Mouse (Mus musculus): ENCODE measurements at regions not wholly inside any gene's neighbourhood (a gene's known extent, or its start where the extent isn't known, plus 50 kb on each side); places are given as distances from the start of the nearest gene placed in this dataset.
A peak's percentile ranks its signal among the peaks of the same experiment; 100 is the strongest.
"Not testable (repeated sequence)": the region's sequence is repeated elsewhere in the genome, so short reads cannot be mapped to it uniquely, and the experiment has no call there.

DNA sequence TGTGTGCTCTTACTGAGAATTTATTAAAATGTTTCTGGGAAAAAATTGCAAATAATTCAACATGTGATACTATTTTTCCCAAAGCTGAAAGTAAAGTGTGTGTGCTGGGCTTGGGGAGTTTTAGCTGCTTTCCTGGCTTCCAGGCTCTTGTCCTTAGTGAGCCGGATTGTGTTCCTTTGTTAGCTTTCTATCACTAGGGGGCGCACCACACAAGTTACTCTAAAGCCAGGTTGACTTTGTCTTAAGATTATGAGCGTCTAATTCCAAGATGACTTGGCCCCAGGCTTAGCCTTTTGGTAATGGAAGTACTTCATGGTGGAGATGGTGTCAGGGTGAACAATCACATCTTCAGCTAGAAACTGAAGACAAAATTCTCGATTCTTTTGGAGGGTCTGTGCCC, 230.2 kb downstream of the Tbl1xr1 start:
- Histone ChIP-seq H3K4me1 (ENCODE audit: control insufficient read depth, insufficient read depth, insufficient read length) (no peaks in the 10 kb centered on the region), H3K4me3 (ENCODE audit: extremely low read depth, insufficient read depth, insufficient read length) (no peak overlapping the region), H3K36me3 (ENCODE audit: control insufficient read depth, insufficient read depth, low read length) (no peaks in the 10 kb centered on the region), H3K27ac (ENCODE audit: insufficient read depth, low read length) (no peak overlapping the region), H3K27me3 (ENCODE audit: control insufficient read depth, insufficient read depth, low read length) (no peaks in the 10 kb centered on the region)
- no peak for DNase-seq (ENCODE audit: low read depth in 1 of 2, low spot score in 2 of 2)
- 69% methylated on average over 4 of the region's 4 CpGs for WGBS
- TF ChIP-seq CTCF (IDR thresholded peaks at IDR 0.05; ENCODE audit: extremely low read depth, insufficient read depth, insufficient read length, insufficient replicate concordance) (no peak), POLR2A (IDR thresholded peaks at IDR 0.05; ENCODE audit: low read depth, low read length) (no peak)

GRCm38 (mm10) chr3:22308962-22309361, 232.5 kb downstream of the Tbl1xr1 start:
- H3K27me3 ChIP-seq (ENCODE audit: control insufficient read depth, insufficient read depth, low read length) = no peaks in the 10 kb centered on the region
- peak; percentile 1 to 43 for DNase-seq (ENCODE audit: low read depth in 1 of 2, low spot score in 2 of 2)
- WGBS = 8% methylated on average over 4 of the region's 4 CpGs
- no peaks in the 10 kb centered on the region for H3K4me1 ChIP-seq (ENCODE audit: control insufficient read depth, insufficient read depth, insufficient read length)
- H3K27ac ChIP-seq (ENCODE audit: insufficient read depth, low read length) = no peak overlapping the region
- H3K36me3 ChIP-seq (ENCODE audit: control insufficient read depth, insufficient read depth, low read length) = no peaks in the 10 kb centered on the region
- no peak overlapping the region for H3K4me3 ChIP-seq (ENCODE audit: extremely low read depth, insufficient read depth, insufficient read length)
- TF ChIP-seq POLR2A (IDR thresholded peaks at IDR 0.05; ENCODE audit: low read depth, low read length) (no peak), CTCF (IDR thresholded peaks at IDR 0.05; ENCODE audit: extremely low read depth, insufficient read depth, insufficient read length, insufficient replicate concordance) (peak; percentile 51; the same call in 1 of the 2 replicates)

DNA sequence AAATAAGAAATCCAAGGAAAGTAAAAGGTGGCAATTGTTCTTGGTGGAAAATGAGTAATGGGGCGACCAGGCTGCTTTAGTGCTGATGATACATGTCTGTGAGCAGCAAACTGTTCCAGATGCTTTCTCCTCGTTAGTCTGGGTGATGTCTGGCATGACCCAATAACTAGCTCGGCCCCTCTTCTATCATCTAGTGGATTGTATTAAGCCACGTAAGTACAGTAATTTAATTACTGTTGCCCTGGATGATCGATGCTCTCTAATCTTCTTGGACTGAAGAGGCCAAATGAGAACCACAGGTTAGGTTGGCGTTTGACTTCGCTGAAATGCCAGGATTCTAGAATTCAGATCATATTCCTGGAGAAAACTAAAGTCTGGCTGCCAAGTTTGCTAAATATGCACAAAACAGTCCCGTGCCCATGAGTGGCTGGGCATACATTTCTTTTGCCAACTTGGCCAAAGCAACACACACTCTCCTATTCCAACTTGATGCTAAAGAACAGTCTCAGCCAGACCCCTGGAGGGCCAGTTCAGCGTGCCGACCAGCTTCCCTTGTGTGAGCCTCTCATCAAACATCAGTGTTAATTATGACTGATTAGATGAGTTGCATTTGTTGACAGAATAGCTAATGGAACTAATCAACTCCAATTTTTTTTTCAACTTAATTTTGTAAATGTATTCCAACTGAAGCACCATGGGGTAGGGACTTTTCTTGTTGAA, 240.2 kb downstream of the Tbl1xr1 start:
- TF ChIP-seq CTCF (IDR thresholded peaks at IDR 0.05; ENCODE audit: extremely low read depth, insufficient read depth, insufficient read length, insufficient replicate concordance) (no peak), POLR2A (IDR thresholded peaks at IDR 0.05; ENCODE audit: low read depth, low read length) (no peak)
- 87% methylated on average over 10 of the region's 10 CpGs for WGBS
- Histone ChIP-seq H3K4me3 (ENCODE audit: extremely low read depth, insufficient read depth, insufficient read length) (no peak overlapping the region), H3K36me3 (ENCODE audit: control insufficient read depth, insufficient read depth, low read length) (no peaks in the 10 kb centered on the region), H3K27ac (ENCODE audit: insufficient read depth, low read length) (no peak overlapping the region), H3K4me1 (ENCODE audit: control insufficient read depth, insufficient read depth, insufficient read length) (no peaks in the 10 kb centered on the region), H3K27me3 (ENCODE audit: control insufficient read depth, insufficient read depth, low read length) (no peaks in the 10 kb centered on the region)
- no peak for DNase-seq (ENCODE audit: low read depth in 1 of 2, low spot score in 2 of 2)

DNA sequence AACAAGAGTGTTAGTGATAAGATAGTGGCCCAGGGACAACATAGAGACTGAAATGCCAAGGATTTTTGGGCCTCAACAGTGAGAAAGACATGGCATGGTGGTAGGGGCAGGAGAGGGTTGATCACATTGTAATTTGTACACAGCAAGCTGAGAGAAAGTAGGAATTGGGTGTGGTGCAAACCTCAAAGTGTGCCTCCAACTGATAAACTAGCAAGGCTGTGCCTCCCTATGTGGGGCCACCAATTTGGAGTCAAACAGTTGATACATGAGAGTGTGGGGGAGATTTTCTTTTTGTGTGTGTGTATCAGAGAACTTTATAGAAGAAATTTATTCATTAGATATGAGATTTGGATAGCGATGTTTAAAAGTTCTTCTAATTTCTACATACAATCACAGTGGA, 244.0 kb downstream of the Tbl1xr1 start:
- H3K4me3 ChIP-seq (ENCODE audit: extremely low read depth, insufficient read depth, insufficient read length); H3K27ac ChIP-seq (ENCODE audit: insufficient read depth, low read length); H3K27me3 ChIP-seq (ENCODE audit: control insufficient read depth, insufficient read depth, low read length); H3K4me1 ChIP-seq (ENCODE audit: control insufficient read depth, insufficient read depth, insufficient read length); DNase-seq (ENCODE audit: low read depth in 1 of 2, low spot score in 2 of 2); H3K36me3 ChIP-seq (ENCODE audit: control insufficient read depth, insufficient read depth, low read length): not testable (repeated sequence)
- 85% methylated on average over 1 of the region's 1 CpGs for WGBS

- Histone ChIP-seq H3K27ac (ENCODE audit: insufficient read depth, low read length) (no peak overlapping the region), H3K4me3 (ENCODE audit: extremely low read depth, insufficient read depth, insufficient read length) (no peak overlapping the region), H3K4me1 (ENCODE audit: control insufficient read depth, insufficient read depth, insufficient read length) (no peaks in the 10 kb centered on the region), H3K27me3 (ENCODE audit: control insufficient read depth, insufficient read depth, low read length) (no peaks in the 10 kb centered on the region), H3K36me3 (ENCODE audit: control insufficient read depth, insufficient read depth, low read length) (no peaks in the 10 kb centered on the region)
- WGBS = 53% methylated on average over 1 of the region's 1 CpGs
- DNase-seq (ENCODE audit: low read depth in 1 of 2, low spot score in 2 of 2) = no peak
- no peak for TF ChIP-seq POLR2A (IDR thresholded peaks at IDR 0.05; ENCODE audit: low read depth, low read length)
- no peak for TF ChIP-seq CTCF (IDR thresholded peaks at IDR 0.05; ENCODE audit: extremely low read depth, insufficient read depth, insufficient read length, insufficient replicate concordance)
Measured at GRCm38 (mm10) chr3:22331240-22331639, 254.8 kb downstream of the Tbl1xr1 start.
